In the genomic region with DNA sequence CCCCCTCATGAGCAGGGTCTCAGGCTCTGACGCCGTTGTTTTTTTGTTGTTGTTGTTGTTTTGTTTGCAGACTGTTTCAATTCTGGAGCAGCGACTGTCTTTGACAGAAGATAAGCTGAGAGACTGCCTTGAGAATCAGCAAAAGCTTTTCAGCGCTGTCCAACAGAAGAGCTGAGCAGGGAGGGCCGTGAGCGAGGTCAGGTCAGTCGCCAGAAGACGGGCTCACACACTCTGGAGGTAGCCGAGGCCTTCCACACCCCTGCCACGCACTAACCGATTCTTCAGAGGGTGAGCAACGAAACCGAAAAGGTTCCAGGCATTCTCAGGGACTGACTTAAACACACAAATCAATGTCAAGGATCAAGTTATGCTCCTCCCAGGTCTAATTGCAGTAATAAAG, we compare ENCODE assay signal across 15 mouse cellular contexts.
"Had no signal": no experiment of that assay in that cellular context is flagged by ENCODE, and none has a peak within 500 bp of the region (broad histone marks: within the 10 kb centered on the region; RNA-seq: fewer than 3 reads in every experiment).

No protein-coding gene starts in this region.

- H3K4me3 ChIP-seq: left cerebral cortex, adult 2 months; liver, embryonic 13.5 days; lung, embryonic 15.5 days; megakaryocyte, embryonic 14.5 days; neural tube, embryonic 12.5 days had no signal

- H3K4me2 ChIP-seq: liver, embryonic 13.5 days; lung, embryonic 15.5 days; midbrain, embryonic 11.5 days; neural tube, embryonic 12.5 days had no signal

- ATAC-seq: liver, postnatal 0 days had no signal

- H3K9me3 ChIP-seq: liver, embryonic 13.5 days; lung, embryonic 15.5 days; megakaryocyte, embryonic 14.5 days; neural tube, embryonic 12.5 days had no signal

- DNase-seq: kidney, adult 18-20 months; kidney, postnatal 4 days; liver; liver, embryonic 13.5 days; liver, postnatal 0 days; lung, postnatal 14 days; right cerebral cortex, postnatal 4 days; spleen, adult 18-20 months; thymus, adult 18-20 months had no signal

- H3K9ac ChIP-seq: liver, embryonic 13.5 days; liver, postnatal 0 days; lung, embryonic 15.5 days; neural tube, embryonic 12.5 days had no signal

- H3K36me3 ChIP-seq: liver, embryonic 13.5 days; neural tube, embryonic 12.5 days had no signal

- H3K27ac ChIP-seq: kidney, postnatal 0 days; left cerebral cortex, adult 2 months; liver, embryonic 13.5 days; lung, embryonic 15.5 days; neural tube, embryonic 12.5 days had no signal

- H3K27me3 ChIP-seq: liver, embryonic 13.5 days; lung, embryonic 15.5 days; megakaryocyte, embryonic 14.5 days; neural tube, embryonic 12.5 days had no signal
